In the genomic region with DNA sequence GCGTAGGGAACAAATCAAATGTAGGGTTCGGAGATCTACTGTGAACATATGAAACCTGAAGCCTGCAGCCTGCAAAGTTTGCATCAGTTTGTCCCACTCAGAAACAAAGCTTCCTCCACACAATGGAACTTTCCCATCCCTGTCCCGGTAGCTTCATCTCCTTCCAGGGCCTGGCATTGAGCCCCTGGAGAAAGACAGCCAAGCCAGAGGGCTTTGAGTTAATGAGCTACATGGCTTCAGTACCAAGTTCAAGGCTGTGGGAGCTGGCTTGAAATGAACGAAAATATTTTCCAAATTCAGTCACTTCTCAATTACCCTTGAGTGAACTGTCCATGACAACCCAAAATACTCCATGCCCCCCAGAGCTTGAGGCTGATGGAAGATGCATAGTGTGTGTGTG, we compare ENCODE assay signal across 12 mouse cellular contexts.
DNase-seq lines count a peak whose midpoint lies in the region; TF ChIP-seq lines count a peak whose summit lies in the region.
"Had no signal": no experiment of that assay in that cellular context is flagged by ENCODE, and none has a peak within 500 bp of the region (broad histone marks: within the 10 kb centered on the region; RNA-seq: fewer than 3 reads in every experiment).

No protein-coding gene starts in this region.

- H3K27ac ChIP-seq in cortical plate, adult 2 months (ENCODE audit: insufficient read depth, low read length) = 0 out of 2 replicates have a peak overlapping the region, but pooled peaks have one; percentile 60
- H3K27ac ChIP-seq: kidney, postnatal 0 days had no signal

- TF ChIP-seq CTCF in cortical plate, adult 2 months (IDR thresholded peaks at IDR 0.05; ENCODE audit: extremely low read depth, insufficient read depth, low read length) = no peak

- TF ChIP-seq POLR2A in cortical plate, adult 2 months (IDR thresholded peaks at IDR 0.05; ENCODE audit: extremely low read depth, insufficient read depth, low read length) = no peak

- peak; percentile 20 for DNase-seq in gastrocnemius, postnatal 14 days
- no peak for DNase-seq in gastrocnemius, adult 18-20 months (ENCODE audit: low spot score)
- peak; percentile 43 for DNase-seq in lung, postnatal 14 days
- no peak for DNase-seq in lung, postnatal 36 days
- peak; percentile 47 to 79 for DNase-seq in layer of hippocampus, postnatal 14 days (ENCODE audit: low spot score in 2 of 2)
- DNase-seq in testis, postnatal 10 days (ENCODE audit: low spot score) = no peak
- no peak for DNase-seq in MN1 (ENCODE audit: low spot score)
- DNase-seq: cerebellum, postnatal 36 days; heart, postnatal 36 days; liver, postnatal 0 days had no signal

- no peak overlapping the region for H3K4me3 ChIP-seq in cortical plate, adult 2 months (ENCODE audit: insufficient read depth, low read length)

- H3K4me1 ChIP-seq in cortical plate, adult 2 months (ENCODE audit: control insufficient read depth, insufficient read depth, low read length) = no peaks in the 10 kb centered on the region

- intact Hi-C loops in gastrocnemius, postnatal 14 days (cut with DNase I; ENCODE audit: low total_unique reads) = no loop called here

Comparison
In these comparisons a context has a peak if more than half of its experiments do, and no peak if none do; other contexts are left out.
1. DNase-seq: peak in gastrocnemius, postnatal 14 days (single experiment), lung, postnatal 14 days (single experiment) and layer of hippocampus, postnatal 14 days (2 of 2); none in gastrocnemius, adult 18-20 months (single experiment), lung, postnatal 36 days (single experiment), testis, postnatal 10 days (single experiment) and MN1 (single experiment).